Mouse (Mus musculus): ENCODE measurements around the gene Gdf5. TPM values are rescaled to one million over a fixed set of nuclear protein-coding genes. Genes with fewer than 3 reads are reported as not detected.

The Gdf5 gene
- polyA plus RNA-seq, 1 experiment, result not detected

- WGBS, result 69% methylated on average over 4 of the region's 4 CpGs
- no peak for TF ChIP-seq CTCF (IDR thresholded peaks at IDR 0.05; ENCODE audit: control insufficient read depth, insufficient read depth, low read length)
- TF ChIP-seq POLR2A (IDR thresholded peaks at IDR 0.05; ENCODE audit: borderline replicate concordance, control insufficient read depth, low read depth, low read length), result no peak
- Histone ChIP-seq H3K27ac (ENCODE audit: control insufficient read depth, insufficient read depth, low read depth, low read length, poor library complexity) (no peak overlapping the region), H3K4me3 (replicated peaks; ENCODE audit: control insufficient read depth, low read depth, low read length) (no peak overlapping the region), H3K4me1 (ENCODE audit: control insufficient read depth, insufficient read depth, low read length) (no peaks in the 10 kb centered on the region; the same call in 1 of the 2 replicates)
Observed at GRCm38 (mm10) chr2:155946499-155946898, 1.3 kb upstream of the Gdf5 start.

DNA sequence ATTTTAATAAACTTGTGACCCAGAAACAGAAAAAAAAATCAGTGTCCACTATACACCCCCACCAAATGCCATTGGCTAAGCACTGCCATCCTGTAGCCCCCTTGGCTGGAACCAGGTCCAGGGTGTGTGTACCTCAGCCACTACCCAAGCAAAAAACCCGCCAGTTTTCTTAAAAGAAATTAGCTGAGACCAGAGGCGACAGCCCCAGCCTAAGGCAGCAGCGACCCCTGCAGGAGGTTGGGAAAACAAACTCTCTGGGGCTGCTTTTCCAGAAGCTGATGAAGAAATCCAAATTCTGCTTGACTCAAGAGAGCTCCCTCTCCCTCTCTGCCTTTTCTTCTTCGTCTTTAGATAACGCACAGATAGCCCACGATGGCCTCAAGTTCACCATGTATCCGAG, 902 bp upstream of the Gdf5 start:
- TF ChIP-seq POLR2A (IDR thresholded peaks at IDR 0.05; ENCODE audit: borderline replicate concordance, control insufficient read depth, low read depth, low read length) (no peak), CTCF (IDR thresholded peaks at IDR 0.05; ENCODE audit: control insufficient read depth, insufficient read depth, low read length) (peak; percentile 76)
- WGBS, result 5% methylated on average over 7 of the region's 7 CpGs
- H3K4me3 ChIP-seq (replicated peaks; ENCODE audit: control insufficient read depth, low read depth, low read length), result no peak overlapping the region
- no peaks in the 10 kb centered on the region; the same call in 1 of the 2 replicates for H3K4me1 ChIP-seq (ENCODE audit: control insufficient read depth, insufficient read depth, low read length)
- H3K27ac ChIP-seq (ENCODE audit: control insufficient read depth, insufficient read depth, low read depth, low read length, poor library complexity), result no peak overlapping the region

DNA sequence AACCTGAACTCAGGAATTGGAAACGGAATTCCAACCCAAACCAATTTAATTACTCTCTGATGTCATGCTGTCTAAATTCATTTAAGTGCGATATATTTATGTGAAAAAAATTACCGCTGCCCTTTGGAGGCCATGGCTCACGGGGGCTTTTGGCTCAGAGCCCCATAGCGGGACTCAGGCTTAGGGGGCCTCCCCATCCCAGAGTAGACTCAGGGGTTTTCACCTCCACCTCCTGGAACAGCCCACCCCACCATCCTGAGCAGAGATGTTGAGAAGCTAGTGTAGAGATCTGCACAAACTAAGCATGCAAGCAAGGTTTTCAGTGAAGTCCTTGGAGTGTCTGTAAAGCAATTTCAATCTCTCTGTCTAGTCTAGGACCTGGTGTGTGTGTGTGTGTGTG, 413 bp upstream of the Gdf5 start:
- H3K4me1 ChIP-seq (ENCODE audit: control insufficient read depth, insufficient read depth, low read length), result no peaks in the 10 kb centered on the region; the same call in 1 of the 2 replicates

DNA sequence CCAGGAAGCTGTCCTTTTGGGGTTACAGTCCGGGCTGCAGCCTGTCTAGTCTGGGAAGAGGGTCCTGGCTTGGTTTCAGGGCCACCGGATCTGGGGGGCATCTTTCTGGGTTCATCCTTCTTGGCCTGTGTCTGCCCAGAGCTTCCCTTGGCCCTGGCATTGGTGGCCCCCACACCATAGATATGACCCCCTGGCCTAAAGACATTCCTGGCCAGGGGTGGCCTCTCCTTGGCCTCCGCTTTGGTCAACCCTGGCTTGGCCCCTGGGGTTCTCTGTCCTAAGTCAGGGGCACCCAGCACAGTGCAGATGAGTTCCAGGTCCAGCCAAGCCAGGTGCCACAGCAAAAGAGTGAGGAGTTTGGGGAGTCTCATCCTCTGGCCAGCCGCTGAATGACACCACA, 482 bp downstream of the Gdf5 start:
- WGBS, result 84% methylated on average over 4 of the region's 4 CpGs
- Histone ChIP-seq H3K27ac (ENCODE audit: control insufficient read depth, insufficient read depth, low read depth, low read length, poor library complexity) (no peak overlapping the region), H3K4me3 (replicated peaks; ENCODE audit: control insufficient read depth, low read depth, low read length) (no peak overlapping the region), H3K4me1 (ENCODE audit: control insufficient read depth, insufficient read depth, low read length) (no peaks in the 10 kb centered on the region; the same call in 1 of the 2 replicates)
- TF ChIP-seq POLR2A (IDR thresholded peaks at IDR 0.05; ENCODE audit: borderline replicate concordance, control insufficient read depth, low read depth, low read length) (no peak), CTCF (IDR thresholded peaks at IDR 0.05; ENCODE audit: control insufficient read depth, insufficient read depth, low read length) (no peak)

More for the DNA sequence above, 413 bp upstream of the Gdf5 start:
- TF ChIP-seq CTCF (IDR thresholded peaks at IDR 0.05; ENCODE audit: control insufficient read depth, insufficient read depth, low read length) (no peak), POLR2A (IDR thresholded peaks at IDR 0.05; ENCODE audit: borderline replicate concordance, control insufficient read depth, low read depth, low read length) (no peak)
- Histone ChIP-seq H3K27ac (ENCODE audit: control insufficient read depth, insufficient read depth, low read depth, low read length, poor library complexity) (no peak overlapping the region), H3K4me3 (replicated peaks; ENCODE audit: control insufficient read depth, low read depth, low read length) (no peak overlapping the region)
- 88% methylated on average over 5 of the region's 5 CpGs for WGBS

GRCm38 (mm10) chr2:155943463-155943862, 1.7 kb downstream of the Gdf5 start:
- no peak overlapping the region for H3K27ac ChIP-seq (ENCODE audit: control insufficient read depth, insufficient read depth, low read depth, low read length, poor library complexity)
- H3K4me1 ChIP-seq (ENCODE audit: control insufficient read depth, insufficient read depth, low read length), result no peaks in the 10 kb centered on the region; the same call in 1 of the 2 replicates
- TF ChIP-seq POLR2A (IDR thresholded peaks at IDR 0.05; ENCODE audit: borderline replicate concordance, control insufficient read depth, low read depth, low read length), result no peak
- TF ChIP-seq CTCF (IDR thresholded peaks at IDR 0.05; ENCODE audit: control insufficient read depth, insufficient read depth, low read length), result no peak
- 40% methylated on average over 8 of the region's 8 CpGs for WGBS
- no peak overlapping the region for H3K4me3 ChIP-seq (replicated peaks; ENCODE audit: control insufficient read depth, low read depth, low read length)

- Histone ChIP-seq H3K27ac (ENCODE audit: control insufficient read depth, insufficient read depth, low read depth, low read length, poor library complexity) (no peak overlapping the region), H3K4me1 (ENCODE audit: control insufficient read depth, insufficient read depth, low read length) (no peaks in the 10 kb centered on the region), H3K4me3 (replicated peaks; ENCODE audit: control insufficient read depth, low read depth, low read length) (no peak overlapping the region)
- WGBS, result 89% methylated on average over 40 of the region's 40 CpGs
- no peak for TF ChIP-seq CTCF (IDR thresholded peaks at IDR 0.05; ENCODE audit: control insufficient read depth, insufficient read depth, low read length)
- TF ChIP-seq POLR2A (IDR thresholded peaks at IDR 0.05; ENCODE audit: borderline replicate concordance, control insufficient read depth, low read depth, low read length), result no peak
Observed at GRCm38 (mm10) chr2:155941697-155942442, 3.3 kb downstream of the Gdf5 start.

DNA sequence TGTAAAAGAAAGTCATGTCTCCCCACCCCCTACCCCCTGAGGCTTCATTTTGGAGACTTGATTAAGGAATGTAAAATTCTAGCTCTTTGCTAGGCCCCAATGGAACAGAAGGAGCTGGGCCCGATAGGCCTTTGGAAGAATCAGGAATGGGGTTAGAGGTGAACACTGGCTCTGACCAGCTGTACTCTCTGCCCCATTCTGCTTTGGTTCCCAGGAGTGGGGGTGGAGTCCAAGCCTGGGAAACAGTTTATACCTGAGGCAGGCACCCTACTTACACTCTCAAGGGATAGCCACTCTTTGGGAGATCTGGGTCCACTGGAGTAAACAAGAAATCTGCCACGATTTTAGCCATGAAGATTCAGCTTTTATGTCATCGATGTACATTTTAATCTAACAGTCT, 4.5 kb downstream of the Gdf5 start, which contains the start of gene Gm15557:
Gm15557 (plus strand) TSS at position 48 of the 400 bp plus-strand sequence.
- TF ChIP-seq CTCF (IDR thresholded peaks at IDR 0.05; ENCODE audit: control insufficient read depth, insufficient read depth, low read length), result no peak
- no peak for TF ChIP-seq POLR2A (IDR thresholded peaks at IDR 0.05; ENCODE audit: borderline replicate concordance, control insufficient read depth, low read depth, low read length)
- WGBS, result 91% methylated on average over 3 of the region's 3 CpGs
- no peak within 1 kb of the TSS for H3K27ac ChIP-seq (ENCODE audit: control insufficient read depth, insufficient read depth, low read depth, low read length, poor library complexity)
- no peak within 1 kb of the TSS for H3K4me3 ChIP-seq (replicated peaks; ENCODE audit: control insufficient read depth, low read depth, low read length)
- H3K4me1 ChIP-seq (ENCODE audit: control insufficient read depth, insufficient read depth, low read length), result no peaks in the 10 kb centered on the region

GRCm38 (mm10) chr2:155939897-155940529, 5.2 kb downstream of the Gdf5 start:
- no peak for TF ChIP-seq POLR2A (IDR thresholded peaks at IDR 0.05; ENCODE audit: borderline replicate concordance, control insufficient read depth, low read depth, low read length)
- TF ChIP-seq CTCF (IDR thresholded peaks at IDR 0.05; ENCODE audit: control insufficient read depth, insufficient read depth, low read length), result no peak
- no peaks in the 10 kb centered on the region for H3K4me1 ChIP-seq (ENCODE audit: control insufficient read depth, insufficient read depth, low read length)
- H3K27ac ChIP-seq (ENCODE audit: control insufficient read depth, insufficient read depth, low read depth, low read length, poor library complexity), result no peak overlapping the region
- no peak overlapping the region for H3K4me3 ChIP-seq (replicated peaks; ENCODE audit: control insufficient read depth, low read depth, low read length)
- 19% methylated on average over 7 of the region's 7 CpGs for WGBS
